Mouse (Mus musculus) urinary bladder, postnatal 0 days (tissue): ENCODE measurements around the gene Dyrk2. TPM values are rescaled to one million over a fixed set of nuclear protein-coding genes. Genes with fewer than 3 reads are reported as not detected.

Source experiments
- polyA plus RNA-seq: library from polyadenylated mRNA; unstranded; fragments of >200 nt; fragmentation: Nextera tagmentation; extraction: Ambion mirVana; gene quantifications from 2 replicates; pipeline ENCODE4 v1.2.1, GENCODE M21; 2015

Gene Dyrk2
- polyA plus RNA-seq: 4.6 and 5.9 TPM in 2 replicates

GRCm38 (mm10) chr10:118870201-118870980 lies at the start of gene Dyrk2:
Gene Dyrk2, minus strand, starts transcription at chr10:118870209.

